Mouse (Mus musculus) ES-E14 (cell line): ENCODE measurements around the gene Morn4.

Source experiments
- CHD2 ChIP-seq: IDR thresholded peaks from 2 replicates; pipeline ENCODE4 v1.6.1; 2014; ENCODE audit warnings: mild to moderate bottlenecking, low read depth, low read length, inconsistent platforms
- HCFC1 ChIP-seq: IDR thresholded peaks from 2 replicates; pipeline ENCODE4 v1.6.1; 2012; ENCODE audit warnings: low read length, inconsistent platforms, borderline replicate concordance; ENCODE audit not compliant: insufficient read depth
- MAFK ChIP-seq: IDR thresholded peaks from 2 replicates; pipeline ENCODE4 v1.6.1; 2014; ENCODE audit warnings: mild to moderate bottlenecking, low read depth, low read length, inconsistent platforms; ENCODE audit not compliant: insufficient read depth
- ZC3H11A ChIP-seq: IDR thresholded peaks from 2 replicates; pipeline ENCODE4 v1.6.1; 2012; ENCODE audit warnings: low read depth, mild to moderate bottlenecking, inconsistent platforms, low read length, borderline replicate concordance
- ZNF384 ChIP-seq: IDR thresholded peaks from 2 replicates; pipeline ENCODE4 v1.6.1; 2012; ENCODE audit warnings: low read depth, low read length, inconsistent platforms

GRCm38 (mm10) chr19:42126219-42126605, 40.1 kb upstream of the Morn4 start:
- no peak for TF ChIP-seq ZNF384
- no peak for TF ChIP-seq HCFC1
- TF ChIP-seq CHD2 = no peak
- TF ChIP-seq ZC3H11A = no peak
- no peak for TF ChIP-seq MAFK
